Mouse (Mus musculus) liver, adult 2 months (tissue): ENCODE measurements around the gene Nkain2.

Experiments used
- CTCF ChIP-seq: fragments of 200-500 bp; IDR thresholded peaks from 2 replicates; pipeline ENCODE4 v1.5.1; 2011; ENCODE audit warnings: low read depth, low read length, control low read depth
- POLR2A ChIP-seq: fragments of 200-500 bp; IDR thresholded peaks from 2 replicates; pipeline ENCODE4 v1.6.1; 2011; ENCODE audit warnings: low read length, control low read depth; ENCODE audit not compliant: insufficient read depth; ENCODE audit errors: extremely low read depth

DNA sequence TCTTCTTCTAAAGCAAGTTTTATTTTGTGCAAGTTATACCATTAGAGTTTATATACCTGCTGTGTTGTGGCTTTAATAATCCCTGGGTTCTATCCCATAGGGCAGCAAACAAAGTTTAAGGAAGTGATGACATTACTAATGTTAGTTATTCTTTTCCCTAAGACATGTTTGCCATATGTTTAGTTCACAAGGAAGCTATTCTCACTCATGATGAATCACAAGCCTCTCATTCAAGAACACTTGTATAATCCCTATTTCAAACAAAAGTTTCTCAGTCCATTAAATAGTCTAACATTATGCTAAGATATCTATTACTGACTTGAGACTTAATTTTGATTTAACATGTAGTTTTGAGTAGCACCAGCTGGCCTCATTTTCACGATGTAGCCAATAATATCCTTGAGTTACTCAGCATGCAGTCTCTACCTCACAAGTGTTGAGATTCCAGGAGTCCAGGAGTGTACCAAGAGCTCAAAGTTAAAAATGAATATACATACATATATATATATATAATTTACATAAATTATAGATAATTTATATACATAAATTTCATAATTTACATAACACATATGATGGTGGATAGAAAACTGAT is 395.6 kb downstream of the Nkain2 start:
- TF ChIP-seq POLR2A (no peak), CTCF (no peak)
